Mouse (Mus musculus) mammary gland, adult 2 months (tissue): Measurements from ENCODE around the gene Olfr1262. TPM values are rescaled to one million over a fixed set of nuclear protein-coding genes. Genes with fewer than 3 reads are reported as not detected.

Experiments used
- polyA plus RNA-seq: library from polyadenylated mRNA; depleted of rRNA; stranded (reverse); fragments of >200 nt; gene quantifications from 2 replicates; pipeline ENCODE4 v1.2.3, GENCODE M21; 2012; ENCODE audit warnings: low replicate concordance; rRNA removed

Olfr1262 gene
- polyA plus RNA-seq: not detected in 2 replicates

GRCm38 (mm10) chr2:89999845-90000244, at the start of gene Olfr1262:
Gene Olfr1262, plus strand, starts transcription at chr2:90000145.

DNA sequence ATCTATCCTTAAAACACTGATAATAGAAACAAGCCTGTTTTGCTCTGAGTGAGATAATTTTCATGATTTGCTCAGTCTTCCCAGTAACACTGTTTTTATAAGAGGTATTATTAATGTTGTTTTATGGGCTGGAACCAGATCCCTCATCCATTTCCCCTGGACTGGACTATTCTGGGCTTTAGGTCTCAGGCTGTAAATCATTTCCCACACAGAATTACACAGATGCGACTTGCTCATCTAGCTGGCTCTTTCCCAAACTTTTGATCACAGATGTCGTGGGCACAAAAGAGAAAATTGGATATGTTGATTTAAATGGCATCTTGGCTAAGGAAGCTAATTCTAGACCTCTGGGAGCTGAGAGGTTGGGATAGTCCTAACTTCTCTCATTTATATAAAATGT, 25.8 kb upstream of the Olfr1262 start, which contains the start of gene Olfr1260:
Gene Olfr1260, plus strand, starts transcription at position 157 of the 400 bp plus-strand sequence.

GRCm38 (mm10) chr2:89990921-89991320, 9.0 kb upstream of the Olfr1262 start, which contains the start of gene Olfr1261:
Gene Olfr1261, plus strand, starts transcription at chr2:89991221.

GRCm38 (mm10) chr2:90011831-90012230, 11.9 kb downstream of the Olfr1262 start, which contains the start of gene Olfr1263:
Gene Olfr1263, plus strand, starts transcription at chr2:90012131.

DNA sequence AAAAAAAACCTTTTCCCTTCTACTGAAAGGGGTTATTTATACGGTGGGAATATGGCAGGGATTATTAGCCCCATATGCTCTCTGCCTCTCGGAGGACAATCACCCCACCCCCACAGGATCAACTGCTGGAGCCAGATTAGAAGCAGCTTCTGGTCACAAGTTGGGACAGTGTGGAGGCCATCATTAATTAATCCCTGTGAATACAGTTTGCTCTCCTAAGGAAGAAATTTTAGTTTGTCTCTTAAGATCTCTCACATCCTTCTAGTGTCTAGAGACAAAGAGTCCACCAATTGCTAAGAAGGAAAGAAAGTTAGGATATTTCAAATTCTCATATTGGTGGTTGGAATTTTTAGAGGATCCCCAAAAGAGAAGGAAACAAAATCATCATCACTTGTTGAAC, 25.5 kb downstream of the Olfr1262 start, which contains the start of gene Olfr1264:
Gene Olfr1264, minus strand, starts transcription at position 101 of the 400 bp plus-strand sequence.

GRCm38 (mm10) chr2:90035037-90035436, 35.1 kb downstream of the Olfr1262 start, which contains the start of gene Olfr1265:
Gene Olfr1265, plus strand, starts transcription at chr2:90035337.

Other genes starting within 250 kb of the Olfr1262 start
- gene Olfr1253, start 243.1 kb upstream of the Olfr1262 start, polyA plus RNA-seq: not detected in 2 replicates
- not detected in 2 replicates for gene Olfr1254, start 206.5 kb upstream of the Olfr1262 start, polyA plus RNA-seq
- not detected in 2 replicates for gene Olfr1255, start 188.1 kb upstream of the Olfr1262 start, polyA plus RNA-seq
- gene Olfr1256, start 158.6 kb upstream of the Olfr1262 start, polyA plus RNA-seq: not detected in 2 replicates
- gene Olfr48, start 151.9 kb upstream of the Olfr1262 start, polyA plus RNA-seq: not detected in 2 replicates
- not detected in 2 replicates for gene Olfr1257, start 121.7 kb upstream of the Olfr1262 start, polyA plus RNA-seq
- not detected in 2 replicates for gene Olfr1258, start 72.8 kb upstream of the Olfr1262 start, polyA plus RNA-seq
- gene Olfr1259, start 51.5 kb upstream of the Olfr1262 start, polyA plus RNA-seq: not detected in 2 replicates
- gene Olfr1260, start 25.8 kb upstream of the Olfr1262 start, polyA plus RNA-seq: not detected in 2 replicates
- not detected in 2 replicates for gene Olfr1261, start 8.9 kb upstream of the Olfr1262 start, polyA plus RNA-seq
- gene Olfr1263, start 12.0 kb downstream of the Olfr1262 start, polyA plus RNA-seq: not detected in 2 replicates
- gene Olfr1264, start 25.4 kb downstream of the Olfr1262 start, polyA plus RNA-seq: not detected in 2 replicates
- gene Olfr1265, start 35.2 kb downstream of the Olfr1262 start, polyA plus RNA-seq: not detected in 2 replicates
- gene Olfr140, start 63.4 kb downstream of the Olfr1262 start, polyA plus RNA-seq: not detected in 2 replicates
- gene Olfr1269, start 121.3 kb downstream of the Olfr1262 start, polyA plus RNA-seq: not detected in 2 replicates
- gene Olfr32, start 142.2 kb downstream of the Olfr1262 start, polyA plus RNA-seq: not detected in 2 replicates
- not detected in 2 replicates for gene Olfr1270, start 152.9 kb downstream of the Olfr1262 start, polyA plus RNA-seq
- not detected in 2 replicates for gene Olfr1506, start 224.3 kb downstream of the Olfr1262 start, polyA plus RNA-seq